Mouse (Mus musculus) kidney, embryonic 16.5 days (tissue): Measurements from ENCODE around the gene Olfr577. TPM values are rescaled to one million over a fixed set of nuclear protein-coding genes. Genes with fewer than 3 reads are reported as not detected.

Experiments
- ATAC-seq: fragments of 200-750 bp; cut with Nextera tagmentation; 2 replicates; pipeline ENCODE4 v1.8.0; 2017; ENCODE audit warnings: moderate TSS enrichment; ENCODE audit not compliant: low FRiP score, low TSS enrichment
- H3K27ac ChIP-seq: fragments of 300-500 bp; sonication (generic); 2 replicates; pipeline ENCODE4 v1.5.1; 2014; ENCODE audit warnings: low read length
- H3K27me3 ChIP-seq: fragments of 300-500 bp; sonication (generic); 2 replicates; pipeline ENCODE4 v1.6.1; 2014; ENCODE audit warnings: low read length, control low read depth, mixed read lengths; ENCODE audit not compliant: insufficient read depth
- H3K36me3 ChIP-seq: fragments of 300-500 bp; sonication (generic); 2 replicates; pipeline ENCODE4 v1.6.1; 2014; ENCODE audit warnings: low read length, control low read depth, mixed read lengths; ENCODE audit not compliant: insufficient read depth
- H3K4me1 ChIP-seq: fragments of 300-500 bp; sonication (generic); 2 replicates; pipeline ENCODE4 v1.6.1; 2014; ENCODE audit warnings: low read length, control low read depth, mixed read lengths; ENCODE audit not compliant: insufficient read depth
- H3K4me2 ChIP-seq: fragments of 300-500 bp; sonication (generic); replicated peaks from 2 replicates; pipeline ENCODE4 v1.6.1; 2014; ENCODE audit warnings: low read depth, low read length
- H3K4me3 ChIP-seq: fragments of 300-500 bp; sonication (generic); 2 replicates; pipeline ENCODE4 v1.5.1; 2014; ENCODE audit warnings: mild to moderate bottlenecking, low read length
- H3K9ac ChIP-seq: fragments of 300-500 bp; sonication (generic); replicated peaks from 2 replicates; pipeline ENCODE4 v1.6.1; 2014; ENCODE audit warnings: low read length
- H3K9me3 ChIP-seq: fragments of 300-500 bp; sonication (generic); 2 replicates; pipeline ENCODE4 v1.6.1; 2016; ENCODE audit warnings: low read length, control low read depth
- WGBS: fragments of 180-500 bp; shearing (Covaris S2); extraction: QIAGEN DNeasy Blood & Tissue Kit; methylation state at CpG from one replicate; pipeline ENCODE4 v1.1.7; 2014; 5-methylcytosine and 5-hydroxymethylcytosine counted together
- polyA plus RNA-seq: library from polyadenylated mRNA; unstranded; fragments of >200 nt; fragmentation: Nextera tagmentation; extraction: Ambion mirVana; gene quantifications from 2 replicates; pipeline ENCODE4 v1.2.1, GENCODE M21; 2015

Olfr577 gene
- polyA plus RNA-seq, result not detected in 2 replicates

DNA sequence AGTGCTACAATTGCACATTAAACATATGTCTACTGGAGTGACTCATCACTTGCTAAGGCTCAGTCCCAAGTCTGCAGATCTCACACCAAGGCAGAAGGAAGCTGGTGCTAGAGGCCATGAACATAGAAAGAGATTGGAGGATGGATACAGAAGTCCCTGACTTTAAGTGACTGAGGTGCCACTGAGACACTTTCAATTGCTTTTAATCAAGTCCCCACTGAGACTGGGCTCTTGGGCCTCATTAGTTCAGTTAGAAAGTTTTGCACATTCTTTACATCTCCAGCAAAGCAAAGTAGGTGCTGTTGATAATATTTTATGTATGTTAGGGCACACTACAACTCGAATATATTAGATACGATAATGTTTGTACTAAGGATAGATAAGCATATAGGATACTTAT, at the start of gene Olfr577:
Olfr577 (minus strand) TSS at position 101 of the 400 bp plus-strand sequence.
- no peaks in the 10 kb centered on the region for H3K36me3 ChIP-seq
- no peaks in the 10 kb centered on the region for H3K9me3 ChIP-seq
- H3K9ac ChIP-seq, result no peak within 1 kb of the TSS
- H3K4me2 ChIP-seq, result no peak within 1 kb of the TSS
- H3K4me3 ChIP-seq, result no peak within 1 kb of the TSS
- no peaks in the 10 kb centered on the region for H3K27me3 ChIP-seq
- WGBS, result 80% methylated on average over 2 of the region's 2 CpGs
- no peaks in the 10 kb centered on the region for H3K4me1 ChIP-seq
- no peak within 1 kb of the TSS for H3K27ac ChIP-seq
- no peak for ATAC-seq

DNA sequence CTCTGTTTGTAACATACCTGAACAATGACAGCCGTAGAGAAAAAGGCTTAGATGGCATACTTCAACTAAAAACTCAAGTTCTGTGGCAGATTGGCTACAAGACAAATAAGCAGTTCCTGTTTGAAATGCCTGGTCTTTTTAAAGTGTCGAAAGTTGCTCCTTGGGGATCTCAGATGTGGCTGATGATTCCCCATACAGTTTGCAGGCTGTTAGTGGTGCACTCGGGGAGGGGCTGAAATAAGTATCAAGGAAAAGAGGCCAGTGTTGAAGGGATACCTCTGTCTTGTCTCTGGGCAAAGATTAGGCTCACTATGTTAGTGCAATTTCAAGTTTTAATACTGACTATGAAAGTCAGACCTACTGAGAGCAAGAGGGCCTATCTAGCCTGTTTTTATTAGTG, 13.5 kb upstream of the Olfr577 start, which contains the start of gene Olfr578:
Olfr578 (minus strand) TSS at position 101 of the 400 bp plus-strand sequence.
- H3K27me3 ChIP-seq, result no peaks in the 10 kb centered on the region
- no peak within 1 kb of the TSS for H3K4me2 ChIP-seq
- H3K27ac ChIP-seq, result no peak within 1 kb of the TSS
- no peaks in the 10 kb centered on the region for H3K4me1 ChIP-seq
- no peaks in the 10 kb centered on the region for H3K9me3 ChIP-seq
- ATAC-seq, result no peak
- no peaks in the 10 kb centered on the region for H3K36me3 ChIP-seq
- H3K9ac ChIP-seq, result no peak within 1 kb of the TSS
- H3K4me3 ChIP-seq, result no peak within 1 kb of the TSS
- WGBS, result 68% methylated on average over 3 of the region's 3 CpGs

DNA sequence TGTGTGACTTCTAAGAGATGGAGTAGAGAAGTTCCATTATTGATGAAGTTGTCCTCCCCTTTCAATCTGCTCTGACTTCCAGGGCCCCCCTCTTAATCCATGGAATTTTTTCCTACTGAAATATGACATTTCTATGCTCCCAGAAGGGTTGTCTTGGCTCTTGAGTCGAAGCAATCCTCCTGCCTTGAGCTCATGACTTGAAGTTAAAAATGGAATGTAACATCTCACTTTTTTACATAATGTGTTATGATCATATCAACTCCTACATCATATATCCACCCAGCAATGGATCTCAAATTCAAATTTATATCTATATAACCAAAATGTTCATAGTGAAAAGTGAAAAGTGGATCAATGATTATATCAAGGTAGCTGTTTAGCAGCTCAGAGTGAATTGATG, 1.3 kb downstream of the Olfr577 start:
- H3K4me2 ChIP-seq, result no peak overlapping the region
- H3K27ac ChIP-seq, result no peak overlapping the region
- no peaks in the 10 kb centered on the region for H3K36me3 ChIP-seq
- no peak overlapping the region for H3K4me3 ChIP-seq
- ATAC-seq, result no peak
- H3K27me3 ChIP-seq, result no peaks in the 10 kb centered on the region
- H3K9ac ChIP-seq, result no peak overlapping the region
- no peaks in the 10 kb centered on the region for H3K4me1 ChIP-seq
- WGBS, result 46% methylated on average over 1 of the region's 1 CpGs
- H3K9me3 ChIP-seq, result no peaks in the 10 kb centered on the region

GRCm38 (mm10) chr7:102962360-102962759, 13.4 kb downstream of the Olfr577 start, which contains the start of gene Olfr576:
Gene Olfr576, plus strand, starts transcription at chr7:102962660.
- Histone ChIP-seq H3K4me1 (no peaks in the 10 kb centered on the region), H3K36me3 (no peaks in the 10 kb centered on the region), H3K9me3 (no peaks in the 10 kb centered on the region), H3K4me3 (no peak within 1 kb of the TSS), H3K27ac (no peak within 1 kb of the TSS), H3K4me2 (no peak within 1 kb of the TSS), H3K9ac (no peak within 1 kb of the TSS), H3K27me3 (no peaks in the 10 kb centered on the region)
- 51% methylated on average over 2 of the region's 2 CpGs for WGBS
- no peak for ATAC-seq

DNA sequence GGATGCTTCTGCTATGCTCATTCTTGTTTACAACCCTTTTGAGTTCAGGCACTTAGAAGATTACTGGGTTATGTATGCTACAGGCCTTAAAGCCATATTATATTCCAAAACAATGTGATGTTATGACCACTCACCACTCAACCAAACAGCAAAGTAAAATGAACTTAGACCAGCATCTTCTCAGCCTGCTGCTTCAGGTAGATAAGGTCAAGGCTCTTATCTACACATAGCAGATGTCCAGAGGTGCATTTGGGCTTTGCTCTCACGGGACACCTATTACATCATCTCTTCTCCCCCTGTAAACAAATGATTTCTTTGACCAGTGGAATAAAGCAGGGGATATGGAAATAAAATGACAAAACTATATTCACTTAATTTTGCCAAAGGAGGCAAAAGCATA, 17.1 kb downstream of the Olfr577 start, which contains the start of gene Olfr575:
Olfr575 (minus strand) TSS at position 183 of the 400 bp plus-strand sequence.
- no peaks in the 10 kb centered on the region for H3K9me3 ChIP-seq
- no peak within 1 kb of the TSS for H3K4me2 ChIP-seq
- no peak within 1 kb of the TSS for H3K27ac ChIP-seq
- no peak within 1 kb of the TSS for H3K4me3 ChIP-seq
- no peaks in the 10 kb centered on the region for H3K36me3 ChIP-seq
- no peaks in the 10 kb centered on the region for H3K4me1 ChIP-seq
- H3K27me3 ChIP-seq, result no peaks in the 10 kb centered on the region
- no peak for ATAC-seq
- H3K9ac ChIP-seq, result no peak within 1 kb of the TSS
- WGBS, result 56% methylated on average over 1 of the region's 1 CpGs

GRCm38 (mm10) chr7:102958137-102958536, 17.6 kb downstream of the Olfr577 start:
- no peak overlapping the region for H3K4me2 ChIP-seq
- no peaks in the 10 kb centered on the region for H3K4me1 ChIP-seq
- H3K27me3 ChIP-seq, result no peaks in the 10 kb centered on the region
- H3K9me3 ChIP-seq, result no peaks in the 10 kb centered on the region
- no peaks in the 10 kb centered on the region for H3K36me3 ChIP-seq
- no peak for ATAC-seq
- H3K4me3 ChIP-seq, result no peak overlapping the region
- H3K9ac ChIP-seq, result no peak overlapping the region
- WGBS, result 66% methylated on average over 3 of the region's 3 CpGs
- no peak overlapping the region for H3K27ac ChIP-seq

GRCm38 (mm10) chr7:102950732-102951131, 25.0 kb downstream of the Olfr577 start:
- Histone ChIP-seq H3K4me3 (no peak overlapping the region), H3K4me2 (no peak overlapping the region), H3K9ac (no peak overlapping the region), H3K4me1 (no peaks in the 10 kb centered on the region), H3K9me3 (no peaks in the 10 kb centered on the region), H3K27me3 (no peaks in the 10 kb centered on the region), H3K27ac (no peak overlapping the region), H3K36me3 (no peaks in the 10 kb centered on the region)
- WGBS, result 38% methylated on average over 1 of the region's 1 CpGs
- ATAC-seq, result peak; percentile 69

DNA sequence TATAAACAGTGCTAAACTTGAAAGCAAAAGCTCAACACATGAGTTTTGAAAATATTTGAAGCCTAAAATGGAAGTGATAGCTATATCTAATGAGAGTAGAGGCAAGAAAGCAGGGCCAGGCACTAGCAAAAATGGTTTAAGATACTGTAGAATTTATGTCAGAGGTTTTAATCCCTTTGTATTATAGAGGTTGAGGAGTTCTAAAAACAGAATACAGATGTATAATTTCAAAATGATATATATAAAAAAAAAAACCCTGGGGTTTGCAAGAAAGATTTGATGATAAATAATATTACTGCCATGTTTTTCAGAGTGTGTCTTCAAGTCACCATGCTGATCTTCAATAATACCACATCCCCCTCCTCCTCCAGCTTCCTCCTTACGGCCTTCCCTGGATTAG, 27.6 kb downstream of the Olfr577 start, which contains the start of gene Olfr574:
Olfr574 (plus strand) TSS at position 301 of the 400 bp plus-strand sequence.
- H3K27ac ChIP-seq, result no peak within 1 kb of the TSS
- no peak for ATAC-seq
- WGBS, result 78% methylated on average over 1 of the region's 1 CpGs
- H3K9me3 ChIP-seq, result no peaks in the 10 kb centered on the region
- no peak within 1 kb of the TSS for H3K4me2 ChIP-seq
- no peaks in the 10 kb centered on the region for H3K4me1 ChIP-seq
- H3K9ac ChIP-seq, result no peak within 1 kb of the TSS
- no peak within 1 kb of the TSS for H3K4me3 ChIP-seq
- H3K36me3 ChIP-seq, result no peaks in the 10 kb centered on the region
- H3K27me3 ChIP-seq, result no peaks in the 10 kb centered on the region

GRCm38 (mm10) chr7:102943417-102943816, 32.3 kb downstream of the Olfr577 start:
- WGBS, result 85% methylated on average over 1 of the region's 1 CpGs
- no peaks in the 10 kb centered on the region for H3K9me3 ChIP-seq
- no peak overlapping the region for H3K9ac ChIP-seq
- H3K4me1 ChIP-seq, result no peaks in the 10 kb centered on the region
- H3K4me3 ChIP-seq, result no peak overlapping the region
- ATAC-seq, result no peak
- no peak overlapping the region for H3K27ac ChIP-seq
- H3K27me3 ChIP-seq, result no peaks in the 10 kb centered on the region
- H3K4me2 ChIP-seq, result no peak overlapping the region
- H3K36me3 ChIP-seq, result no peaks in the 10 kb centered on the region

- Histone ChIP-seq H3K9me3 (no peaks in the 10 kb centered on the region), H3K27me3 (no peaks in the 10 kb centered on the region), H3K4me2 (no peak within 1 kb of the TSS), H3K9ac (no peak within 1 kb of the TSS), H3K36me3 (no peaks in the 10 kb centered on the region), H3K27ac (no peak within 1 kb of the TSS), H3K4me1 (no peaks in the 10 kb centered on the region), H3K4me3 (no peak within 1 kb of the TSS)
- no peak for ATAC-seq
- WGBS, result 91% methylated on average over 2 of the region's 2 CpGs
Observed at GRCm38 (mm10) chr7:102942475-102942874, 33.3 kb downstream of the Olfr577 start, which contains the start of gene Olfr573-ps1. Gene Olfr573-ps1, minus strand, starts transcription at chr7:102942575.
